Mouse (Mus musculus) layer of hippocampus, adult 11-12 months (tissue): ENCODE measurements at regions not wholly inside any gene's neighbourhood (a gene's known extent, or its start where the extent isn't known, plus 50 kb on each side); places are given as distances from the start of the nearest gene placed in this dataset.

ENCODE experiments used
- DNase-seq: peaks from one replicate; pipeline ENCODE4 v3.0.0; 2022; ENCODE audit warnings: low spot score

DNA sequence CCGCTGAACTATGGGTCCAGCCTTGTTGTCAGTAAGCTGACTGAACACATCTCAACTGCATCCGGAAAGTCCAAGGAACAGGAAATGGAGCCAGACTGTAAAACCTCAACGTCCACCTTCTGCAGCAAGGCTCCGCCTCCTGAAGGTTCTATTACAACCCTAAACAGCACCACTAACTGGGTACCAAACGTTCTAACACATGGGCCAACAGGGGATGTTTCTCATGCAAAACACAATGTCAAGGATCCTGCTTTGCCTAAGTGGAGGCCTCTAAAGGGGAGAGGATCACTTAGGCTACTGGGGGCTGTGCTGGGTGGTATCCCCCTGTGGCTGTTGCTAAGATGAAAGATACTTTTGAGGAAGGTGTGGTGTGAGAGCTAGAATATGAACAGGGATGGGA lies 51.0 kb upstream of the Stt3b start:
- no peak for DNase-seq

DNA sequence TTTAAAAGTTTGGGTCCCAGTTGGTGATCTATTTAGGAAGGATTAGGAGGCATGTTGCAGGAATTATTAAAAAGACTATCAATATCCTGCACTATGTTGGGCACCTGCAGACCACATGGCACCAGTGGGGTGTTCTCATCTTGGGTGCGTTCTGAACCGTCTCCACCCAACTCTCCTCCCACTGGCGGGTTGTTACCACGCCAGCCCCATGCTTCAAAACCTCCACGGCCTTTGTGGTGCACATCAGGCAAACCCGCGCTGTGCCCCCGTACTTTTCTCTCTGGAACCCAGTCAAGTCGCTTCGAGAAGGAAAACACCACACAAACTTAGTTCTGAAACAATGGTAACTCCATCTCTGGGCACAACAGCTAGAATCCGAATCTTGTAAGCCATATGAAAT lies 51.7 kb upstream of the Stt3b start:
- no peak for DNase-seq

DNA sequence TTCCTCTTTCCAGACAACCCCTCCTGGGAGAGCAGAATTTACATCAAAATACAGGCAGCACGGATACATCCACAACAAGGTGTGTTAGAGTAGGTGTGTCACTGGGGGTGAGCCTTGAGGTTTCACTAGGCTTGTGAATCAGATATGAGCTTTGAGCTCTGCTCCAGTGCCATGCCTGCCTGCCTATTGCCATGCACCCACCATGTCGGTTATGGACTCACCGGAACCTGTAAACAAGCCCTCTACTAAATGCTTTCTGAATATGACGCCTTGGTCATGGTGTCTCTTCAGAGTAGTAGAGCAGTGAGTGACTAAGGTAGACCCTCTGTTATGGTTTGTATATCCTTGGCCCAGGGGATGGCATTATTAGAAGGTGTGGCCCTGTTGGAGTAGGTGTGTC lies 52.3 kb upstream of the Stt3b start:
- no peak for DNase-seq

DNA sequence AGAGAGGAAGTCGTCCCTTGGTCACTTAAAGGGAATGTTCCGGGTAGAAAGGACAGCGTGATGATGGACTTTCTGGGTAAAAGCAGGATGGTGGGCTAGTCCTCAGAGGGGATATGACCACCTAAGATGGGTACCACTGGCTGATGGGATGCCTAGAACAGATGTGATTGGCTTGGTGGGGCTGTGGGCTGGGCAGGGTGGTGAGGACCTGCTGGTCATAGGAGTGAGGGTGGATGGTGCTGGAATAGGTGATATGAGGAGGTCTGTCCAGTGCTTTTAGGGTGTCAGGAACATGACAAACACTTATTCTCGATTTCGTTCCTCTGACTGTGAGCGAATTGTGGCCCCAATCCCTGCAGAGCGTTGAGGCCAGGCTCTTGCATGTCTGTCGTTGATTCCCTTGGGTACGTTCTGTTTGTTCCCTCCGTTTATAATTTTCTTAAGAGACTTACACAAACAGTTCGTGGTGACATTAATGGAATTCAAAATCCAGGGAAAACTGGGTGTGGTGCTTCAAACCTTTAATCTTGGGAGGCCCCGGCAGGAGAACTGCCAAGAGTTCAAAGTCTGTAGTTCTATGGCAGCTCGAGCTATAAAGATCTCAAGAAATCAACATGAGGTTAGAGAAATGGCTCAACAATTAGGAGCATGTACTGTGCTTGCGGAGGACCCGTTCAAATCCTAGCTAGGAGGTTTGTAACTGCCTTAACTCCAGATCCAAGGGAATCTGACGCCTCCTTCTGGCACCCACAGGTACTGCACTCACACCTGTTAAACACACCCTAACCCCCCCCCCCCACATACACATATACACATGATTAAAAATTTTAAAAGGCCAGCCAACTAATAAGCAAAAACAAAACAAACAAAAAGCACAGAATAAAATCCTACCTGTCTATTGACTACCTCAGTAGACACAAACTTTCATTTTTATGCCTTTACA lies 55.0 kb upstream of the Stt3b start:
- DNase-seq, result no peak

DNA sequence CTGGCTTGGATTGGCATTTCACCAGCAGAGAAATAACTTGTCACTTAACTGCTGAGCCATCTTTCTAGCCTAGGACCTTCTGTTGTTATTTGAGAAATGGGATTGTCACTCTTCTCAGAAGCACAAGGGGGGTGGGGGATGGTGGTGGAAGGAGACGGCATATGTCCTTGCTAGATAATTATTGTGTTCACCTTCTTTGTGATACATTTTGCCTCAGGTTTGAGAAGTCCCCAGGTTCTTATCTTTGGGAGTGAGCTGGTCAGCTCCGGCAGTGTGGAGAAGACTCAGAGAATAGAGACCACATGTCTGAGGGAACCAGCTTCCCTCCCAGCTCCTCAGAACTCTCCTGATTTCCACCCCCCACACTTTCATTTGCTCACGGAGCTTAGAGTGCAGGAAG lies 57.6 kb upstream of the Stt3b start:
- no peak for DNase-seq

DNA sequence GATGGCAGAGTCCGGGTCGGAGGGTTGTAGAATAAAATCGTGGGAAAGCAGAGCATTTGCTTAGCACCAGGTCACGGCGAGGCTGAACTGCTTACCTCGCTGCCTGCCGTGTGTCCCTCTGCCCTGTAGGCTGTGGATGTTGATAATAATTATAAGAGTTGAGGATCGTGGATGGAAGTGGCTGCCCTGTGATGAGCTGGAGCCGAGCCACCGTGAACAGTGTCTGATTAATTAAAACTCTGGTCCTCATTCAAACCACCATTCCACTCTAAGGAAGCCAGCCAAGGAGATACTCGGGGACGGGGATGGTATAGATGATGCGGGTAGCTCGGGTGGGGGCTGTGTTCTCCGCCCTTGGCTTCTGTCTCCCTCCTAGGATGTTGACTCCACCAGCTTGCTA lies 70.1 kb upstream of the Stt3b start:
- no peak for DNase-seq

DNA sequence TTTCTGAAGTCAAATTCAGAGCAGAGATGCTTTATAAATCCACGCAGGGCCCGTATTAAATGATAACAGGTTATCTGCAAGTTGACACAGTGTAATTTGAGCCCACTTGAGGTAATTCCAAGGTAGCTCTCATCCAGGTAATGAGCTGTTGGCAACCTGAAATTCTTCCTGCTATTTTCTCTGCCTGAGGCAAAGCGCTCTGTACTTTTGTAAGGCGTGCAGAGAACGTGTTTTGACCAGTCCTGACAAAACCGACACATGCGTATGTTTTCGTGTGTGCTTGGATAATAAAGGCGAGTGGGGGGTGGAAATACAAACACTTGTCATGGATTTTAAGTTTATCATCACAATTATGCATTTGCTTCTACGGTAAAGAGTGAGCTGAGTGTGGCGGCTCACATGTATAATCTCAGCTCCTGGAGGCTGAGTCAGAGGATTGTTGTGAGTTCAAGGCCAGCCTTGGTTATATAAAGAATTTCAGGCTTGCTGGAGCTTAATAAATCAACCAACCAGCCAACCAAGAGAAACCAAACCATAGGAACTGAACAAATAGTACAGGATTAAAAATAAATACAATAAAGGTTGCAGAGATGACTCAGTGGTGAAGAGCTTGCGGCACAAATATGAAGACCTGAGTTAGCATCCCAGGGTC lies 72.7 kb upstream of the Stt3b start:
- DNase-seq, result no peak

DNA sequence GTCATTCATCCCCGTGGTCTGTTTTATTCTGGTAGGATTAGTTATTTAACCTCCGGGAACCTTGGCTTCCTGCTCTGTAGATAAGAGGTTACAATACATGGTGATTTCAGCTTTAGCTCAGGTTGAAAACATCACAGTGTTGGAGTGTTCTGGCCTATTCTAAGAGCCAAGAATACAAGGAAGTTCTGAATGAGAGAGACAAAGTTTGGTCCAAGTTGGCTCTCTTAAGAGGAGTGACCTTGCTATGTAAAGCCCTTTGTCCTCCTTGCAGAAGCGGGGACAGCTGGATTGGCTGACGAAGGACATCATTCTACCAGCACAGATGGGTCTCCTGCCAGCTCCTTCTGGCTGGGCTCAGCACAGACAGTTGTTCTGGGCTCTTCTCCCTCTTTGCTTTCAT lies 73.7 kb upstream of the Stt3b start:
- no peak for DNase-seq

DNA sequence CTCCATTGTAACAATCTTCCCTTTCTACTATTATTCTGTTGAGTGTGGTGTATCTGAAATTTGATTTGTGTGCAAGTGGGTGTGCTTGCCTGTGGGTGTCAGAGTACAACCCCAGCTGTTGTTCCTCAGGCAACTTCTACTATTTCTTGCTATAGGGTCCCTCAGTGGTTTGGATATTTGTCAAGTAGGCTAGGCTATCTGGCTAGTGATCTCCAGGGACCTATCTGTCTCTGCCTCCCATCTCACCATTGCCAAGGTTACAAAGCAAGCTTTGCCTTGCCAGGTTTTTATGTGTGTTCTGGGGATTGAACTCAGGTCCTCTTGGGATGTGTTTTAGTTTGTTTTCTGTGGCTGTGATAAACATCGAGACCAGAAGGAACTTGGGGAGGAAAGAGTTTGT lies 74.1 kb upstream of the Stt3b start:
- DNase-seq, result no peak

DNA sequence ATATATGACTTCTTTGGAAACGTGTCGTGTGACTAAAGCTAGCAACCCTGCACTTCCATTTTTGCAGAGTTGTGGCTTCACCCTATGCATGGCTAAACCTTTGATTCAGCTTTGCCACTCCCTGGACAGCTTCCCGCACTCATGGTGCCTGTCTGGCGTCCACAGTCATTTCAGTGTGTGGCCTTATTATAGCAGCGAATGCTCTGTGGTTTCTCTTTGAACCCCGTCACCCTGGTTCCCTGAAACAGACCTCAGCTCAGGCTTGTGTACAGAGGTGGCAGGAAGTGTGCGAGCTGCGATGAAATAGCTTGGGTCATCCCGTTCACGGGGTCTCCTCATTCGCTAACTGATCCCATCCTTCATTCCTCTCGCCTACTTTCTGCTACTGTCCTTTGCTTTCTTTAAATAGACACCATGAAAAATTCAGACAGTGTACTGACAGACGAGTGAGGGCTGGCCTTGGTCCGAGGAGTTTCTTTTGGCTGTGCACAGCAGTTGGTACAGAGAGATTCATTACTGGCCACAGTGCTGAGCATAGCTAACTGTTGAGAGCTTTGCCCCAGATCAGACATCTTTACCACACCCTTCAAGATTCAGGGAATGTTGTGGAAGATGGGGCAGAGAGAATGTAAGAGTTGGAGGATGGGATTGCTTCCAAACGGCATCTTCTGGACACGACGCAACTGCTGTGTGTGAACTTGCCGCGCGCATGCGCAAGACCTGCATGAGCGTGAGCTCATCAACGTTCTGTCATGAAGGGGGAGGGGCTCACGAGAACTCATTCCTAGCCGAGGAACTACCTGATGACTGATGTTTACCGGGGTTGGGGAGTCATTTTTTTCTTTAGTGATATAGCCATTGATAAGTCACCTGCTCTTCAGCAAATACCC lies 77.5 kb upstream of the Stt3b start:
- no peak for DNase-seq

DNA sequence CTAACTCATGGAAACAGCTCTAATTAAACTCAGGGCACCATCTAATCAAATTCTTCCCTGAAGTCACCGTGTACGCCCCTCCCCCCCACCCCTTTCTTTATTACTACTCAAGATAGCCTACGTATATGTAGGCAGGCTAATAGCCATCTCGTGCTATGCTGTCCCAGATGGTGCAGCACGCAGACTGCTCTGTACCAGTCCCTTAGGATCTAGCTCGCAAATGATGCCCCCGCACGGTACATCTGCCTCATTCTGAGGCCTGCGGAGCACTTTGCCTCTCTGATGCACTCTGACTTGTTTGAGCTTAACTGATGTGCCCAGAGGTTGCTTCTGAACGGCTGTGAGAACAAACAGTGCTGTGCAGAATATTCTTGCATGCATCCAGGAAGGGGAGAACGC lies 78.1 kb upstream of the Stt3b start:
- DNase-seq, result no peak

DNA sequence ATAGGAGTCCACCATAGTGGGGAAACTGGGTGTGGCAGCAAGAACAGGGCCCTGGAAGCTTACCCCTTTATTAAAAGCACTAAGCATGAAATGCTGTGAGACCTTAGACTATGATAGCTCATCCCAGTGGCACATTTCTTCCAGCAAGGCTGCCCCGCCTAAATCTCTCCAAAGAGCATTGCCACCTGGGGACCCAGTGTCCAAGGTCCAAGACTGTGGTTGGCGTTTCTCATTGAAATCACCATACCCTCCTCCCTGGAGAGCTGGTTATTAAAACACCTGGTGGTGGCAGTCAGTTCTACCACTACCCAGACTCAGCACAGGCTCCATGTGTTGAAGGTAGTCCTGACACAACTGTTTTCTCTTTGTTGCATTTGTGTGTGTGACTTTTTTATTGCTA lies 78.9 kb upstream of the Stt3b start:
- DNase-seq, result no peak

DNA sequence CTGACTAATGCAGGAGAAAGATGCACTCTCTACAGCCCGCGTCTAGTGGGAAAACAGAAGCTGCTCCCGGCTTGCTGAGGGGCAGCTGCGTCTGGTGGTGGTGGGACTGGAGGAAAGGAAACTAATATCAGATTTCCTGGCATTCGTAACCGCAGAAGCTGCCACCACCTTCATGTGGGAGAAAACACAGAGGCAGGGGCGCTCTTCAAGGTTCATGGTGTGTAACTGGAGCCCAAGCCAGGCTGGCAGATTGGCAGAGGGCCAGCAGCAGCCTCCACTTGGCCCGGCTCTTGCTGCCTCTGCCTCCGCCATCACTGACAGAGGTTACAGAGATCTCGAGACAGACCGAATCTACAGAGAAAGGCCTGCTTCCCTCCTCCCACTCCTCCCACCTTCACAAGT lies 80.7 kb upstream of the Stt3b start:
- peak; percentile 54 for DNase-seq

DNA sequence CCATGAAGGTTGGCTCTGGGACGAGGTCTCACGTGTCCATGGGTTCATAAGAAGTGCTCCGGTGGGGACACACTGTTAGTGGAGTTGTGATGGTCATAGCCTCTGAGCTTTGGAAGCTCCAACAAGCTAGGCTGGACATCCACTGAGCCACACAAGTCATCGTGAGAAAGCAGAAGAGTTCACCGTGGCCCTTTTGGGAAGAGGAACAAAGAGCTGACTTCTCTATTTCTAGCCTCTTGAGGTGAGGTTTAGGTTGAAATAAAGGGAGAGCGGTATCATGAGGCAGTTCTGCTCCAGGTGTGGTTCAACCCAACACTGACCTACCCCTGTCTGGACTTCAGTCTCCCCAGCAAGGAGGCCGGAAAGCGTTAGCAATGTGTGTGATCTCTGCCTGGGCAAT lies 85.3 kb upstream of the Stt3b start:
- DNase-seq, result no peak

DNA sequence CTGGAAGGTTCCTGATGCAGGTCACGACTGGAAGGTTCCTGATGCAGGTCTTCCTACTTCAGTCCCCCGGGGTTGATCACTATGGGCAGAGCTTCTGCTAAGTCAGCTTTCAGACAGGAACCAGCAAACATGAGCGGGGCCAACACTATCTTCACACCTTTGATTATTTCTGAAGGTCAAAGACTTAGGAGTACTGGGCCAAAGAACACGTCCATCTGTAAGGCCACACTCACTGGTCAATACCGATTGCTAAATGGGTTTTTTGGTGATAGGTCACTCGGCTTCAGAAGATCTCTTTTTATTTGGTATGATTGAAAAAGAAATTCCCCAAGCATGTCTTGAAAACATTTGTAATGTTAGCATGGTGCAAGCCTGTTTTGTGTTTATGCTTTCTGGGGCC lies 90.2 kb upstream of the Stt3b start:
- no peak for DNase-seq

DNA sequence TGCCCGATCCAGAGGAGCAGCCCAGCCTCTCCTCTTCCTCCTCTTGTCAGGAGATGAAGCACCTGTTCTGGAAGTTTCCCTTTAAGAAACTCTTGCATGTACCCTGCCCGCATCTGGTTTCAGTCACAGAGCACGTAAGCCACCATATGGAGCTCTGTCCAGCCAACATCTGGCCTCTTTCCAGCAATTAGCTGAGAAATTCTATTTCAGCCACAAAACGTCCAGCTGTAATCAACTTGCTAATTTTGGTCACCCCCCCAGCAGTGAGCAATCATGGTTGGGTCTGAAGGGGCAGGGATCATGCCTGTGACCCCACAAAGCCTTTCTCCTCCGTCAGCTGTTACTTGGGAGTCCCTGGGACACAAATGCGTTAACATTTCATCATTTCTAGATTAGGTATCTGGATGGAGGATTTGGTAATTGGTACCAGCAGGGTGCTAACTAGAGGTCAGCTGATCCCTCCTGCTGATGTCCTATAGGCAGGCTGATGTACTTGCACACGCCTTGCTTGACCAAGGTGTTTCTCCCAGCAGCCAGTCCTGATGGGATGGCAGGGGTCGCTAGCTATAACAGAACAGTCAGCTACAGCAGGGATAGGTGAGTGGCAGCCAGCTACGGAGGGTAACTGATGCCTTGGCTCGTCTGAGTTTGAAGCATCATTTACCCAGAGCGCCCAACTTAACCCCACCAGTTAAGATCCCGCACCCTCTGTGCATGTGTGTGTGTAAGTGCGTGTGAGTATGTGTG lies 91.4 kb upstream of the Stt3b start:
- no peak for DNase-seq

DNA sequence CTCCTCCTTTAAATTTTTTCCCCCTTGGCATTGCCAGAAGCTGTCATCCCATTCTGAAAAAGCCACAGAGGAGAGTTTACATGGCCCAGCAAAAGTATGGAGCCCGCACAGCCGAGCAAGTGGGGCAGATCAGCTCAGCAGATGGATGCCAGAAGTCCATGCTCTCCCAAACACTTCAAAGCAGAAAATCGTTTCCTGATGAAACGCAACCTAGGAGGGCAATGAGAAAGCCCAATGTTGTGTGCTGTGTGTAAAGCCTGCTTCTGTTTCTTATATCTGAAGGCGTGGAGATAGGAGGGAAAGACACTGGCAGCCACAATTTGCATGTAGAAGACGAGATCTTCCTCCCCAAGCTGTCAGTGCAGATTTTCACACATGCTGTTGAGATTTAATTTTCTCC lies 92.4 kb upstream of the Stt3b start:
- no peak for DNase-seq

DNA sequence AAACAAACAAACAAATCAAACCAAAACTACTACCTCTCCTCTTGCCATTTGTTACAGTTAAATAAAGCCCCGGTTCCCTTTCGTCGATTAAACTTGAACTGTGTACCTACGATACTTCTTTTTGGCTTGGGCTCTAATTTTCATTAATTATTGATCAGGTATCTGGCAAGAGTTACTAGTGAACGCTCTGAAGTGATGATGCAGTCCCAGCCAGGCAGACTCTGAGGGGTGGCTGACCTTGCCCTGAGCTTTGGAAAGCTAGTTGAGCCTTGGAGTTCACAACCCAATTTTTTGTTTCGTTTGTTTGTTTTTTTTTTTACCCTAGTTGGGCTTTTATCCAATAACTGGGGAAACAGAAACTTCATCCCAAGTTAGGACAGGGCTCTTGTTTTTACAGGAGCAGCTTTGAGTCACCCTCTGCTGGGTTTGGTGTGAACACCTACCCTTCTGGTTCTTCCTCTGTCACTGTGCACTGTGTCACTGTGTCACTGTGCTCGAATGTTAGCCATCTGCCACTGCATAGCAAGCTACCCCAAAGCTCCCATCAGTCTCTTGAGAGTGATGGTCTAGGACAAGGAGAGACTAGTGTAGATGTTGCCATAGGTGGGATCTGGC lies 93.2 kb upstream of the Stt3b start:
- no peak for DNase-seq

DNA sequence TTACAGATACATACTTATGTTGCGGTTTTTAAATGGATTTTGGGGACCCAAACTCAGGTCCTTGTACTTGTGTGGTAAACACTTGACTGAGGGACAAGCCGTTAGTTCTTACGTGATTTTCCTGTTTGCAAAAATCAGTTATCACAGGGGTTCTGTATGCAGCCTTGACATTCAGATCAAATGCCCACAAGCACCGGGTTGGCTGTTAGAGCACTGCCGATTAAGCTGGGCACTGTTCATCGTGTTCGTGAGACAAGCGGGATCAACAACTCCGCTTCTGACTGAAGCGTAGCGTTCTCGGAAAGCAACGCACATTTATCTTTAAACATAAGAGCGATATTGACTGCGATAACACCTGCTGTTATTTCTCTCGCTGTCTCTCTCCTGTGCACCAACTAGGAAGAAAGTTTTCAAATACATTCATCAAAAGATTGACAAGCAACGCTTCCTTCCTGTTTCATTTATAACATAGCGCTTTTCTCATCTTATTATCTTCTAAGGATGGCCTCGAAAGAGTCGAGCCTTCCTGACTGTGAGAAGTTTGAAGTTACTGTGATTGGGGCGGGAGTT lies 97.8 kb upstream of the Stt3b start:
- DNase-seq, result no peak

DNA sequence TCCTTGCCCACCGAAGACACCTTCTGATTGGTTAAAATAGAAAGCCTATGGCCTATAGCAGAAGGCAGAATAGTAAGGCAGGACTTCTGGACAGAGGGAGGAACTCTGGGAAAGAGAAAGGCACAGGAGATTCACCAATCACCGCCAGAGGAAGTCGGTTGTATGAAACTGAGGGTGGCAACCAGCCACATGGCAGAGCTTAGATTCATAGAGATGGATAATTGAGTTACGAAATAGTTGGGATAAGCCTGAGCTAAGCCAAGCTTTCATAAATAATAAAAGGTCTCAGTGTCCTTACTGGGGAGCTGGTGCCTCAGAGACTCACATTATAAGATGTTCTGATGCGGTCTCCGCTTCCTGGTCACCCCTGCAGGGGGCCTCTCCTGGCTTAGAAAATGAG lies 98.7 kb upstream of the Stt3b start:
- DNase-seq, result no peak

DNA sequence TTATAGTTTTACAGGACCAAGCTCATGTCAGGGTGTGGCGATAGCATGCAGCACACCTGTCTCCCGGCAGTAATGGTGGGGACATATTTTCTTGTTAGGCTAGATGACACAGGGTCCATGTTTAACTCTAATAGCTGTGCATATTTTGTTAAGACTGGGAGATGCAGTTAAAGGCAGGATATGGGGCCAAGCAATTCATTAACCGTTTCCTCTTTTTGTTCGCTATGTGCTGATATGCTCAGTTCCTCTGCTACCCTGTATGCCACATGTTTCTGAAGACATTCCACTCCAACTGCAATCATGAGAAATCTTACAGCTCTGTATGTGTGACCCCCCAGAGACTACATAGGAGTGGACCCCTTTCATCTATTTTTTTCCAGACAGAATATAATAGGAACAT lies 104.0 kb upstream of the Stt3b start:
- no peak for DNase-seq
